ENCODE assay signal across 8 mouse cellular contexts in the genomic region with DNA sequence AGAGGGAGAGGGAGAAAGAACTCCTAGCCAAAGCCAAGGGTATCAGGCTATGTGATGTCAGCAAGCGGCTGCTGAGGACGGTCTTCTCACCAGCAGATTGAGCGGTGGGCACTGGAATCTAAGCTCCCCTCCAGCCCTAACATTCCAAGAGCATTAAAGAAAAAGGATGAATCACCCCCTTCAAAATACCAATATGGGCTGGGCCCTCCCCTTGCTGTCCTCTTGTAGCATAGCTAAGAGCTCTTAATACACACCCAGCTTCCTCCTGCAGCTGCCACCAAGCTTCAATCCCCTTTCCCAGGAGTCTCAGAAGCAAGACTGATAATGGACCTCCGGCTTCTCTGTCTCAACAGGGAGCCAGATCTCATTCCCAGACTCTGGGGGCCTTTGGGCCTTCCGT. TPM values are rescaled to one million over a fixed set of nuclear protein-coding genes. Genes with fewer than 3 reads are reported as not detected.
DNase-seq lines count a peak whose midpoint lies in the region; ATAC-seq and TF ChIP-seq lines count a peak whose summit lies in the region.

No protein-coding gene starts in this region.

- no peak overlapping the region for H3K9ac ChIP-seq in heart, postnatal 0 days (replicated peaks; ENCODE audit: low read depth, low read length)
- H3K9ac ChIP-seq in hindbrain, embryonic 11.5 days (ENCODE audit: low read depth, low read length): no peak overlapping the region
- no peak overlapping the region for H3K9ac ChIP-seq in midbrain, embryonic 15.5 days

- peak overlapping the region; percentile 96; the same call in 1 of the 2 replicates for H3K4me2 ChIP-seq in heart, postnatal 0 days (ENCODE audit: low read depth, low read length)
- H3K4me2 ChIP-seq in hindbrain, embryonic 11.5 days (replicated peaks; ENCODE audit: low read depth, low read length): peak overlapping the region; percentile 61
- peak overlapping the region; percentile 90; the same call in 1 of the 2 replicates for H3K4me2 ChIP-seq in midbrain, embryonic 15.5 days

- H3K36me3 ChIP-seq in heart, postnatal 0 days (replicated peaks; ENCODE audit: control insufficient read depth, insufficient read depth, low read length): no peaks in the 10 kb centered on the region
- H3K36me3 ChIP-seq in hindbrain, embryonic 11.5 days (ENCODE audit: control insufficient read depth, insufficient read depth, low read length): no peaks in the 10 kb centered on the region
- H3K36me3 ChIP-seq in midbrain, embryonic 15.5 days (replicated peaks): no peaks in the 10 kb centered on the region

- no peaks in the 10 kb centered on the region for H3K9me3 ChIP-seq in heart, postnatal 0 days (replicated peaks; ENCODE audit: control insufficient read depth, low read length)
- no peaks in the 10 kb centered on the region for H3K9me3 ChIP-seq in hindbrain, embryonic 11.5 days (ENCODE audit: control insufficient read depth, low read length)
- no peaks in the 10 kb centered on the region for H3K9me3 ChIP-seq in midbrain, embryonic 15.5 days

- WGBS in heart, postnatal 0 days: 56% methylated on average over 5 of the region's 5 CpGs
- 30% methylated on average over 5 of the region's 5 CpGs for WGBS in hindbrain, embryonic 11.5 days
- 28% methylated on average over 5 of the region's 5 CpGs for WGBS in midbrain, embryonic 15.5 days

- H3K27ac ChIP-seq in heart, postnatal 0 days (ENCODE audit: low read depth): no peak overlapping the region
- H3K27ac ChIP-seq in hindbrain, embryonic 11.5 days (ENCODE audit: low read depth, low read length): peak overlapping the region; percentile 42
- H3K27ac ChIP-seq in midbrain, embryonic 15.5 days: no peak overlapping the region; the same call in 1 of the 2 replicates

- TF ChIP-seq EP300 in heart, postnatal 0 days (IDR thresholded peaks at IDR 0.05; ENCODE audit: low read depth): no peak

- no peak for TF ChIP-seq POLR2A in brain, embryonic 14.5 days (IDR thresholded peaks at IDR 0.05; ENCODE audit: borderline replicate concordance, extremely low read depth, insufficient read depth, insufficient read length, poor library complexity, severe bottlenecking)

- TF ChIP-seq CTCF in heart, postnatal 0 days (IDR thresholded peaks at IDR 0.05; ENCODE audit: low read depth): no peak
- no peak for TF ChIP-seq CTCF in brain, embryonic 14.5 days (IDR thresholded peaks at IDR 0.05; ENCODE audit: borderline replicate concordance, extremely low read depth, insufficient read depth, insufficient read length)

- no peak for ATAC-seq in heart, postnatal 0 days (ENCODE audit: insufficient read depth, low read depth)
- no peak for ATAC-seq in hindbrain, embryonic 11.5 days (ENCODE audit: low FRiP score)
- no peak for ATAC-seq in midbrain, embryonic 15.5 days (replicated peaks)
- no peak for ATAC-seq in megakaryocyte, adult 5-6 weeks (ENCODE audit: poor library complexity, severe bottlenecking)

- peaks cover 36% of the 10 kb centered on the region for H3K27me3 ChIP-seq in heart, postnatal 0 days (ENCODE audit: control insufficient read depth, insufficient read depth, low read length)
- H3K27me3 ChIP-seq in hindbrain, embryonic 11.5 days (ENCODE audit: control insufficient read depth, insufficient read depth, low read length): peaks cover 5% of the 10 kb centered on the region; the same call in 1 of the 2 replicates
- H3K27me3 ChIP-seq in midbrain, embryonic 15.5 days (replicated peaks): no peaks in the 10 kb centered on the region; the same call in 1 of the 2 replicates

- peaks cover 10% of the 10 kb centered on the region; the same call in 1 of the 2 replicates for H3K4me1 ChIP-seq in heart, postnatal 0 days (ENCODE audit: control insufficient read depth, insufficient read depth)
- peaks cover 11% of the 10 kb centered on the region; the same call in 1 of the 2 replicates for H3K4me1 ChIP-seq in hindbrain, embryonic 11.5 days (replicated peaks; ENCODE audit: control insufficient read depth, insufficient read depth, low read length)
- peaks cover 34% of the 10 kb centered on the region for H3K4me1 ChIP-seq in midbrain, embryonic 15.5 days

- H3K4me3 ChIP-seq in heart, postnatal 0 days (ENCODE audit: low read depth, low read length): no peak overlapping the region
- H3K4me3 ChIP-seq in hindbrain, embryonic 11.5 days (ENCODE audit: low read depth, low read length): no peak overlapping the region
- H3K4me3 ChIP-seq in midbrain, embryonic 15.5 days: no peak overlapping the region

- no peak for DNase-seq in heart, postnatal 0 days (ENCODE audit: low spot score)
- no peak for DNase-seq in heart, adult 8-10 months (ENCODE audit: low spot score)
- DNase-seq in brain, embryonic 14.5 days (ENCODE audit: low read depth): peak; percentile 44
- DNase-seq in hindbrain, embryonic 11.5 days (ENCODE audit: low spot score): peak; percentile 11
- no peak for DNase-seq in spleen, adult 18-20 months
- no peak for DNase-seq in kidney, adult 18-20 months

RNA-seq across cellular contexts. Expression of gene Nog, which starts 4.6 kb away (rescaled TPM):
- 0.85 TPM in 1 of 2 replicates, not detected in the other for total RNA-seq in heart, postnatal 0 days (2014; rRNA removed; ENCODE audit: low replicate concordance)
- 0.14 TPM in 1 of 2 replicates, not detected in the other for polyA plus RNA-seq in heart, postnatal 0 days (2015; fragmentation: Nextera tagmentation; extraction: Ambion mirVana)
- under 1 TPM in 3 of 4 experiments, not detected in 1; 0.19 to 0.52 (median 0.52) TPM for total RNA-seq in heart, adult 8-10 months (2022)
- polyA plus RNA-seq in brain, embryonic 14.5 days (2012; rRNA removed): 8.8 and 10.5 TPM in 2 replicates
- polyA plus RNA-seq in hindbrain, embryonic 11.5 days (2014; fragmentation: Nextera tagmentation; extraction: Ambion mirVana): 4.9 and 6.5 TPM in 2 replicates
- polyA plus RNA-seq in midbrain, embryonic 15.5 days (2015; fragmentation: Nextera tagmentation; extraction: Ambion mirVana): 3.6 and 3.8 TPM in 2 replicates
- total RNA-seq in megakaryocyte, adult 5-6 weeks (2015): not detected in 2 replicates
- total RNA-seq in megakaryocyte, adult 5-6 weeks (2017): not detected in 2 replicates

Comparison
In these comparisons a context has a peak if more than half of its experiments do, and no peak if none do; other contexts are left out.
1. DNase-seq: peak in brain, embryonic 14.5 days (single experiment) and hindbrain, embryonic 11.5 days (single experiment); none in heart, postnatal 0 days (single experiment), heart, adult 8-10 months (single experiment), spleen, adult 18-20 months (0 of 2) and kidney, adult 18-20 months (single experiment).
2. Peak in every context shown above with its lines, with median percentiles within 50 percentile points of each other: H3K4me2 ChIP-seq.